Mouse (Mus musculus) forebrain, embryonic 11.5 days (tissue): ENCODE data around the gene 1700017B05Rik. TPM values are rescaled to one million over a fixed set of nuclear protein-coding genes. Genes with fewer than 3 reads are reported as not detected.
"Not testable (repeated sequence)": the region's sequence is repeated elsewhere in the genome, so short reads cannot be mapped to it uniquely, and the experiment has no call there.

ENCODE experiments used
- ATAC-seq: fragments of 200-750 bp; cut with Nextera tagmentation; replicated peaks from 2 replicates; pipeline ENCODE4 v1.8.0; 2017; ENCODE audit warnings: moderate TSS enrichment; ENCODE audit not compliant: low FRiP score
- DNase-seq: peaks from one replicate; pipeline ENCODE4 v3.0.0-alpha.2; 2017; ENCODE audit warnings: low spot score
- H3K27ac ChIP-seq: fragments of 300-500 bp; sonication (generic); 2 replicates; pipeline ENCODE4 v1.5.1; 2014; ENCODE audit warnings: low read depth, low read length
- H3K27me3 ChIP-seq: fragments of 300-500 bp; sonication (generic); 2 replicates; pipeline ENCODE4 v1.6.1; 2014; ENCODE audit warnings: mild to moderate bottlenecking, low read length, mixed read lengths; ENCODE audit not compliant: control insufficient read depth, insufficient read depth
- H3K36me3 ChIP-seq: fragments of 300-500 bp; sonication (generic); 2 replicates; pipeline ENCODE4 v1.6.1; 2014; ENCODE audit warnings: mild to moderate bottlenecking, low read length, moderate library complexity, mixed read lengths; ENCODE audit not compliant: control insufficient read depth, insufficient read depth
- H3K4me1 ChIP-seq: fragments of 300-500 bp; sonication (generic); replicated peaks from 2 replicates; pipeline ENCODE4 v1.6.1; 2014; ENCODE audit warnings: low read length, mixed read lengths; ENCODE audit not compliant: control insufficient read depth, insufficient read depth
- H3K4me2 ChIP-seq: fragments of 300-500 bp; sonication (generic); 2 replicates; pipeline ENCODE4 v1.6.1; 2014; ENCODE audit warnings: low read depth, mild to moderate bottlenecking, low read length, moderate library complexity, mixed read lengths; ENCODE audit not compliant: severe bottlenecking
- H3K4me3 ChIP-seq: fragments of 300-500 bp; sonication (generic); 2 replicates; pipeline ENCODE4 v1.5.1; 2014; ENCODE audit warnings: low read depth, low read length
- H3K9ac ChIP-seq: fragments of 300-500 bp; sonication (generic); 2 replicates; pipeline ENCODE4 v1.6.1; 2014; ENCODE audit warnings: low read length
- H3K9me3 ChIP-seq: fragments of 300-500 bp; sonication (generic); 2 replicates; pipeline ENCODE4 v1.6.1; 2016; ENCODE audit warnings: low read length, mixed read lengths; ENCODE audit not compliant: control insufficient read depth
- WGBS: fragments of 180-500 bp; shearing (Covaris S2); extraction: QIAGEN DNeasy Blood & Tissue Kit; methylation state at CpG from one replicate; pipeline ENCODE4 v1.1.7; 2014; 5-methylcytosine and 5-hydroxymethylcytosine counted together
- polyA plus RNA-seq: library from polyadenylated mRNA; unstranded; fragments of >200 nt; fragmentation: Nextera tagmentation; extraction: Ambion mirVana; gene quantifications from 2 replicates; pipeline ENCODE4 v1.2.1, GENCODE M21; 2014

Gene 1700017B05Rik
- polyA plus RNA-seq, 1 experiment from 2014 or later: 12.5 TPM

DNA sequence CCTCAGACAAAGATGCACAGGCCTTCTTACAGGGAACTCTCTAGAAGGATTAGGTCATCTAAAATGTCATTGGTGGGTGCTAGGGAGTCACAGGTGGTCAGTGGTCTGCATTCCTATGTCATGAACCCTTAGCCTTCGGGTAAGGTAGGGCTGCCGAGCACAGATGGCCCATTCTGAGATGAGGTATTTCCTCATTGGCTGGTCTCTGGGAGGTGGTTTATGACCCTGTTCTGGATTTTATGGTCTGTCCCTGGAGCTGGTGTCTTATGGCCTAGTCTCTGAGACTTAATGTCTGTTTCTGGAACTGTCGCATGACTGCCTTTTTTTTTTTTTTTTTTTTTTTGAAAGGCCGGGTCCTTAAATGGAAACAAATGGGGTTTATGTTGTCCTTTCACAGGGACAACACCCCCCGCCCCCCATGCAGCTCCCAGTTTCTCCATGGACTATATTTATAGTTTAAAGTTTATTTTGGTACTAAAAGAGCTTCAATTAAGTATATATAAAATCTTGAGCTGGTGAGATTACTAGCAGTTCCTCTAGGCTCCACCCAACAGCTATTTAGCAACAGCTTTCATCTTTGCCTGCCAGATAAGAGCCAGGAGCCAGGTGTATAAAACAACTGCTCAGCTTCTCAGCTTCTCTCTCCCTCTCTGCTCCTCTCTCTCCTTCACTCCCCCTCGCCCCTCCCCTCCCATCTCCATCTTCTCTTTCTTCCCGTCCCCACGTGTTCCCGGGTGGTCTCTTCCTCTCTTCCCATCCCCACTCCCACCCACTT, 49.8 kb downstream of the 1700017B05Rik start:
- Histone ChIP-seq H3K36me3 (no peaks in the 10 kb centered on the region), H3K4me3 (no peak overlapping the region), H3K4me1 (no peaks in the 10 kb centered on the region), H3K4me2 (no peak overlapping the region), H3K9ac (no peak overlapping the region), H3K27ac (no peak overlapping the region), H3K9me3 (no peaks in the 10 kb centered on the region), H3K27me3 (no peaks in the 10 kb centered on the region)
- WGBS: 82% methylated on average over 9 of the region's 9 CpGs
- no peak for ATAC-seq
- no peak for DNase-seq

DNA sequence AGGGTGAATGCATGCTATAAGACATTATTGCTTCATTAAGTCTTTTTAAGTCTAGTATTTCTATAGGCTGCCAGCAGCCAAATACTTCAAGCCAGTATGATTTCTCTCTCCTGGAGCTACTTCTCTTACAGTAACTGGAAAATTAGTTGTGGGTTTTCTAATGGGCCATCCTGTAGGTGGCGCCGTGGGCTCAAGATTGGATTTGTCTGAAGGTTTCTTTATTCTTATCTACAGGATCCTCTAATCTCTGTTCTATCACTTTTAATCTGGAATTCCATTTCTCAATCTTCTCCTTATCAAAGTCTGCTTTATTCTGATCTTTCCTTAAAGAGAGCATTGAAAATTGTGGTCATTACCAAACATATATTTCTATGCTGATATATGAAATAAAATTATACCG, 53.1 kb downstream of the 1700017B05Rik start:
- H3K36me3 ChIP-seq: no peaks in the 10 kb centered on the region
- DNase-seq (peak; percentile 61), ATAC-seq (no peak)
- H3K4me3 ChIP-seq: no peak overlapping the region
- H3K9ac ChIP-seq: no peak overlapping the region
- no peak overlapping the region for H3K27ac ChIP-seq
- H3K27me3 ChIP-seq: no peaks in the 10 kb centered on the region
- no peaks in the 10 kb centered on the region for H3K9me3 ChIP-seq
- 32% methylated on average over 3 of the region's 3 CpGs for WGBS
- H3K4me2 ChIP-seq: no peak overlapping the region
- H3K4me1 ChIP-seq: no peaks in the 10 kb centered on the region

DNA sequence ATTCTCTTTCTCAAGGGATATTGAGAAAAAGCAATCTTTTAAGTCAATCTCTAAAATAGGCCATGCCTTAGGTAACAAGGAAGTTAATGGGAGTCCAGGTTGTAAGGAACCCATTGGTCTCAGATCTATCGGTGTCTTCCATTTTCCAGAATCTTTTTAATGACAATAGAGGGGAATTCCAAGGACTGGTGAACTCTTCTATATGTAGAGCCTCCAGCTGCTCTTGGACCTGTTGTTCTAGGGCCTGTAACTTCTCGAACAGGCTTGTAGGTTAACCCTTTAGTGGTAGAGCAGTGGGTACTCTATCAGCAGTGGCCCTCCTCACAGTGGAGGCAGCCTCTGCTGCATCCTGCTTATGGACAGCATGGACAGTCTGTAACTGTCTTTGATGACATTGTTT, 55.5 kb downstream of the 1700017B05Rik start:
- H3K4me3 ChIP-seq: no peak overlapping the region
- ATAC-seq (no peak), DNase-seq (no peak)
- H3K4me1 ChIP-seq: no peaks in the 10 kb centered on the region
- no peak overlapping the region for H3K4me2 ChIP-seq
- 66% methylated on average over 2 of the region's 2 CpGs for whole genome bisulfite sequencing
- H3K27ac ChIP-seq: no peak overlapping the region
- H3K9ac ChIP-seq: no peak overlapping the region
- no peaks in the 10 kb centered on the region for H3K27me3 ChIP-seq
- no peaks in the 10 kb centered on the region for H3K36me3 ChIP-seq
- H3K9me3 ChIP-seq: no peaks in the 10 kb centered on the region

DNA sequence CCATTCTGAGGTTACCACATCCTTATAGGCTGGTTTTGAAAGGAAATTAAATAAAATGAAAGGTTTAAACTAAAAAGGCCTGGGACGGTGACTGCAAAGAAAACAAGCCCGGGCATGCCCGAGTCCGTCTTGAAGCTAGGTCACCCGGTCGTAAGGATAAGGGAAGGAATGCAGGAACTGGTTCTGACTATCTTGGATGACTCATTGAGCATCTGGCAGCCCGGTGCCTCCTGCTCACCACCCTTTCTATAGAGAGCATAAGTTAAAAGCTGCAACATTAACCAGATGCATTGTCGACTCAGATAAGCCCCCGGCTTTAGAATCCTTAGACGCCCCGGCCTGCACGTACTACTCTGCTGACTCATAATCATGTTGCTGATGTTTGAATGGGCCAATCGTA, 58.8 kb downstream of the 1700017B05Rik start:
- H3K9ac ChIP-seq, ATAC-seq, DNase-seq, H3K4me3 ChIP-seq, H3K36me3 ChIP-seq, H3K9me3 ChIP-seq, H3K4me1 ChIP-seq, H3K4me2 ChIP-seq, H3K27ac ChIP-seq, H3K27me3 ChIP-seq: not testable (repeated sequence)
- 90% methylated on average over 13 of the region's 13 CpGs for WGBS

Other genes with a start within 250 kb of the 1700017B05Rik start
- 63.7 and 71.4 TPM in 2 replicates for gene Sin3a, start 190.6 kb downstream of the 1700017B05Rik start, polyA plus RNA-seq
- 37.6 and 41.3 TPM in 2 replicates for gene Man2c1, start 131.9 kb downstream of the 1700017B05Rik start, polyA plus RNA-seq
- 5.2 and 5.4 TPM in 2 replicates for gene Neil1, start 114.3 kb downstream of the 1700017B05Rik start, polyA plus RNA-seq
- 87.1 and 99.0 TPM in 2 replicates for gene Commd4, start 104.3 kb downstream of the 1700017B05Rik start, polyA plus RNA-seq
- 0.09 TPM in 1 of 2 replicates, not detected in the other for gene Trcg1, start 26.1 kb downstream of the 1700017B05Rik start, polyA plus RNA-seq
- 26.5 and 29.5 TPM in 2 replicates for gene Ppcdc, start 177.5 kb upstream of the 1700017B05Rik start, polyA plus RNA-seq
- 15.5 and 17.4 TPM in 2 replicates for gene Scamp5, start 205.4 kb upstream of the 1700017B05Rik start, polyA plus RNA-seq
- gene Rpp25, start 241.4 kb upstream of the 1700017B05Rik start, polyA plus RNA-seq: 1.5 and 3.4 TPM in 2 replicates